Mouse (Mus musculus) lung, postnatal 10 days (tissue): ENCODE measurements at regions not wholly inside any gene's neighbourhood (a gene's known extent, or its start where the extent isn't known, plus 50 kb on each side); places are given as distances from the start of the nearest gene placed in this dataset.
"Not testable (repeated sequence)": the region's sequence is repeated elsewhere in the genome, so short reads cannot be mapped to it uniquely, and the experiment has no call there.

Experiments used
- DNase-seq: peaks from one replicate; pipeline ENCODE4 v3.0.0; 2021

DNA sequence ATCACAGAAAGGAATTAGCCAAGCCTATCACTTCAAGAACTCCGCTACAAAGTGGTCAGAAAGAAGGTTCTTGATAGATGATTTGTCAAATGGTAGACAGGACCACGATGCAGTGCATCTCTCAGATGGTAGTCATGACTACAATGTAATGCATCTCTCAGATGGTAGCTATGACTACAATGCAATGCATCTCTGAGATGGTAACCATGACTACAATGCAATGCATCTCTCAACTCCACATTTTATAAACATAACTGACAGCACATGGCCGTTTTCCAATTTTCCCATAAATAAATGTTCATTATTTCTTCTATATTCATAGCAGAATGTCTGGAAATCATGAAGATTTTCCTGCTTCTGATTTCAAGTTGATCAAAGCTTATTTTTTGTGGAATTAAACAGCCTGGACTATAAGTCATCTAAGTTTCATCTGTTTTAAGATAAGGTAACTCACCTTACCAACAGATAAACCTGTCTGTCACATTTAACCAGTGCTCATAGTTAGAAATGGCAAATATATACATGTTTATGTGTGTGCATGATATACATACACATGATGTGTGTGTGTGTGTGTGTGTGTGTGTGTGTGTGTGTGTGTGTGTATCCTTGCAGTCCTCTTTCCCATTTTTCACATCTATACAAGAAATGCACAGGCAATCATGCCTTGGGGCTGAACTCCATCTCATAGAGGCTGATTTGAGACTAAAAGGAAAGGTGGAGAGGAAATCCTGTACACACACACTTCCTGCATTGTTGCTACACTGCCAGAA, 122.4 kb downstream of the Phf3 start:
- DNase-seq = no peak

DNA sequence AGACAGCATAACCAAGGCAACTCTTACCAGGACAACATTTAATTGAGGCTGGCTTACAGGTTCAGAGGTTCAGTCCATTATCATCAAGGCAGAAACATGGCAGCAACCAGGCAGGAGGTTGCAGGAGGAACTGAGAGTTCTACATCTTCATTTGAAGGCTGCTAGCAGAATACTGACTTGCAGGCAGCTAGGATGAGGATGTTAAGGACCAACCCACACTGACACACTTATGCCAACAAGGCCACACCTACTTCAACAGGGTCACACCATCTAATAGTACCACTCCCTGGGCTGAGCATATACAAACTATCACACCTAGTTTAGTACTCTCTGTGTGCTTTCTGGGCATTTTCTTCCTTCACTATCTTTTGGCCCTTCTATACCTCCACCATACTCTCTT, 131.8 kb downstream of the Phf3 start:
- no peak for DNase-seq

DNA sequence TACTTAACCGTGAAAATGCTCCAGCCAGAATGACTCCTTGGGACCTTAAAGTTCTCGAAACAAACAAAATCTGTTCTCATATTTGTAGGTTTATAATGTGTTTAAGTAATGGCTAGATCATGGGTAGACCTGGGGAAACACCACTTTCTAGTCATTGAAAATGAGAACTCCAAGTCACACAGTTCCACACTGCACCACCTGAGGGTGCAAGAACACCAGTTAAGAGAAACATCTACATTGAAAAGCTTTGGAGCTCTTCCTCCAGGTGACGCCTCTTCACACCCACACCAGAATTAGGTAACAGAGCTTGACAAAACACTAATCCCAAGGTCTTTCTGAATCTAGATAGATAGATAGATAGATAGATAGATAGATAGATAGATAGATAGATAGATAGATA, 132.9 kb downstream of the Phf3 start:
- peak; percentile 45 for DNase-seq

DNA sequence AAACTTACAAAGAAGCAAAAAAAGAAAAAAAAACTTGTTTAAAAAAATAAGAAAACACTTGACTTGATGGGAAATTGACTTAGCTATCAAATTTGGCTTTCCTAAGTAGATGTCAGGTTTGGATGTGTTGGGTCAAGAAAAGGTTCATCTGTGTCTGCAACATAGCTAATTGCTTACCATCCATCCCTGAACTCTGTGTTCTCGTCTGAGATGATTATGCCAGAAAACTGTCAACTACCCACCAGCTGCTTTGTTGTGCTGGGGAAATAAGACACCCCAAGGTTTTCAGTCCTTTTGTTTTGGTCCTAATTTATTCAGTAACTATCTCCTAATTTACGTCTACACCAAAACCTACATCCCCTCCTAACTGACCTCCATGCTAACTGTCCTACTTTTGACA, 152.2 kb downstream of the Phf3 start:
- no peak for DNase-seq

DNA sequence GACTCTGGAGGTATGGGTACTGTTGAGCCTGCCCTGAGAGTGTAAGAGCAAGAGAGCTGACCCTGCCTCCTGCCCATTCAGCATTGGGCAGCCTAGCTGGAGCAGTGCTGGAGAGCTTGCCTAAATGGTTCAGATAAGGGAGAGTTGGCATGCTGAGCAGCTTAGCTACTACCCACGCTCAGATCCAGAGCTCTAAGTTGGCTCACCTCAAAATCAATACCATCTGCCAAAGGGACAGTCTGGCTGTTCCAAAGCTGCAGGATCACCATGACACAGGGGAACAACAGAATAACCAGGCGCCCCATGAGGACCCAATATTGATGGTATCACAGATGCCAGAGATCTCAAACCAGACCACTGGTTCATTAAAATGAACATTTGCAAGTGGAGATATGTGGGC, 152.9 kb downstream of the Phf3 start:
- DNase-seq = no peak

DNA sequence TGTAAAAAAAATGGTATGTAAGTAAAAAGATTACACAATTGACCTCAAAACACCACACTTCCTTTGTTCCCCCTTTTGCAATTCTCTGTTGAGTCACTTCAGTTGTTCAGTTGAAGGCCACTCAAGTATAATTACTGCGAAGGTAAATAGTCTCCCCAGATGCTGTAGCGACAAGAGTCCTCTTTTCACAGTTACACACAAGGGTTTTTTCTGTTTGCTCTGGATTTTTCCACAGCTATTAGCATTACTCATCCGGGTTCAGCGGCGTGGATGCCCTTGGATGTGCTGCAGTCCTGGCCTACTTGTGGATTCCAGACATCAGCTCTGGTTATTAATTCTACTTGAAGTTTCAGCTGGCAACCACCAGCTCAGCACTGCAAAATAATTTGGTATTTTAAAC, 155.1 kb downstream of the Phf3 start:
- peak; percentile 50 for DNase-seq

DNA sequence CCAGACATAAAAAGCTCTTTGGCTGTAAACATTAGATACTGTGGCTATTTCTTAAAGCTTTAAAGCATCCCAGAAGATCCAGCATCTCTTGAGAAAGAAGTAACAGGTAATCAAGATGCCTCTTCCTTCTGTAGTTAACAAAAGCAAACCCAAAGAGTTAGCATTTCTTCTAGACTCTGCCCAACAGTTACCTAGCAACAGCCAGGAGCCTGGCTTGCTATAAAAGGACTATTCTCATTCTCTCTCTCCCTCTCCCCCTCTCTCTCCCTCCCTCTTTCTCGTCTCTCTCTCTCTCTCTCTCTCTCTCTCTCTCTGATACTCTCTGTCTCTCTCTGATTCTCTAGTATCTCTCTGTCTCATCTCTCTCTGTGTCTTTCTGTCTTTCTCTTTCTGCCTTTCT, 157.4 kb downstream of the Phf3 start:
- no peak for DNase-seq

DNA sequence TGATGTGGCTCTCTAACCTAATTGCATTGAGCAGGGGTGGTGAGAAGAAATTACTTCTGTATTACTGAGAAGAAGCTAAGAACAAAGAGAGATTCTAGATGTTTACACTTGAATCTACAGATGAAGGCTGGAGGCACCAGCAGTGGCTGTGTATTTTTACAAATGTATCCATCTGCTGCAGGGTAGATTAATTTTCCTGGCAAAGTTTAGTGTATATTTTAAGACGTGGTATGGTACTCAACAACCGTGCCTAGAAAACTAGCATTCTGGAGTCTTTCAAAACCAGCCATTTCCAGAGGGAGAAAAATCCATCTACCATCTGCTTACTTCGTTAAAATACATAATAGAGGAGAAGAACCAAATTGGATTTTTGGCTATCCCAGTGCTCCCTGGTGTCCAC, 172.6 kb downstream of the Phf3 start:
- no peak for DNase-seq

DNA sequence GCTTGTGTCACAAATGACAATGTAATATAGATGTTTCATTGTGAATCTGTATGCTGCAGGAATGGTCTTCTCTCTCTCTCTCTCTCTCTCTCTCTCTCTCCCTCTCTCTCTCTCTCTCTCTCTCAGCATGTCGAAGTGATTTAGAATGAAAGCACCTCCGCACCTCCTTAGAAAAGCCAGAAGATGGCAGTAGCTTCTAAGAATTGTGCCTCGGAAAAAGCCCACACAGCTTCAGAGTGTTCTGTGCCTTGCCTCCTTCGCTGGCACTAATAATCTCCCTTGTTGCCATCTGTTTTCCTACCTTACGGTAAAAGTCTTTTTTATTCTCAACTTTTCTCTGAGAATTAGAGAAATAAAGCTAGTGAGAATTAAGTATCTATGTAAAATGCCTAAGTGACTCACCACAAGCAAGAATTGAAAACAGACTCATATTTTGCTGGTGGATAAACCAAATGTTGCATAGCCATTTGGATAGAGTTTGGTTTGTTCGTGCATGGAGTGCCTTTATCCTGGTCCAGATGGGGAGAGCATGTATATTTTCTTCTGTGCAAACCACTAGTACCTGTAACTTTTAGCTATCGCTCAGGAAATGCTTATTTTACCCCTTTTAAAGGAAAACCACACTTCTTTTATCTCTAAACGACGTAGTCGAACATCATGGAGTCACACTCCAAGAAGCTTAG, 173.2 kb downstream of the Phf3 start:
- DNase-seq = peak; percentile 18

DNA sequence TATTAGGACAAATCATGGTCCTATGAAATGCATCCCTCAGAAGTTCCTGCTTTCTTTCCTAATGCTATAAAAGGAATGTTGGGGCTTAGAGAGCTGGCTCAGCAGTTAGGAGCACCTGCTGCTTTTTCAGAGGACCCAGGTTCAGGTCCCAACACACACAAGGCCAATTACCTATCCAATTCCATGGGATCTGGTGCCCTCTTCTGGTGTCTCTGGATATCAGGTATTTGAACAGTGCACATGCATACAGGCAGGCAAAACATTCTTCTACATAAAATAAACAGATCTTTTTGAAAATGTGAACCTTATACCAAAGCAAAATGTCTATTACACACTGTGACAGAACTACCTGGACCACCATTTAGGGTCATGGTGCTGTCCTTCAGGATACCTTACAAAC, 177.4 kb downstream of the Phf3 start:
- no peak for DNase-seq

DNA sequence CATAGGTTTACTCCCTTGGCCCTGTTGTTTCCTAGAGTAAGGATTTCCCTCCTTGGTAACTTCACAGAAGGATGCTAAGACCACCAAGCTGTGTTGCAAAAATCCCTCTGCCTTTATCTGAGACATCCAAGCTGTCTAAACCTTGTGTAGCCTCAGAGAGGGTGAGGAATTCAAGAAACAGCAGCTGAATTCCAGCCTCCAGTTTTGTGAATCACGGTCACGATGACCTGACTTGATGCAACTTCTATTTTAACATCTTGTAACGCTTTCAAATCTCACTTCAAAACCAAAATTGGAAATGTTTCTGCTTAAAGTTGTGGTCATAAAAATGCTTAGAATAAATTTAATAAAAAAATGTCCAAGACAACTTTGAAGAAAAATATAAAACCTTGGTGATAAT, 188.4 kb downstream of the Phf3 start:
- DNase-seq = no peak

DNA sequence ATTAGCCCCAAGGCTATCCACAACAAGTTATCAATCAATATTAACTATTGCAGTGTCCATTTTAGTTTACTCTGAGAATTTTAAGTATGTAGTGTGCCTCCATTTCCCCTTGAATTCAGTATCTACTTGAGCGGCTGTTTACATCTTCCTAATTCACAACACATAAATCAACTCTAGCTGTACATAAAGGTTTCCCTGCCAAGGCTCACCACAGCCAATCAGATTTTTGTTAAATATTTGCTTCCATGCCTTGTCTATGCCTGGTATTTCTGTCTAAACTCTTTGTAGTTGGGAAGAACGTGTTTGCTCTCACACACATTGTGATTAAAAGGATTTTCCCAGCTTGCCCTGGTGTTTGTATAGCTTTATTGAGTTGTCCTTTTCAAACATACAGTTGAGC, 189.8 kb downstream of the Phf3 start:
- DNase-seq = no peak

DNA sequence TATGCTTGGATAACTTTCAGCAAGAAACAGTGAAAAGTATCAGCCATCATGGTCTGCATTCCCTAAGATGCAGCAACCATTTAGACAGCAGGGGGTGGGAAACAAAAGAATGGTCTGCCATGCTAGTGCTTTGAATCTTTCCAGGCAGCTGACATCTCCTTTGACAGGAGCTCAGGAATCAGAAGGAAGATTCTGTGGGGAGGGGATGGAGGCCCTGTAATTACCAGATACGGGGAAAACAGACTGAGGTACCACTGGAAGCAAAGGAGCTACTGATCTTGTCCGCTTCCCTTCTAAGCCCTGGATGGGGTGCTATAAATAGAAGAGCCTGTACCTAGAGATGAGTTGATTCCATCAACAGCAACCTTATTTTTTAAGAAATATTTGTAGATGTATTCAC, 233.9 kb downstream of the Phf3 start:
- DNase-seq = no peak

DNA sequence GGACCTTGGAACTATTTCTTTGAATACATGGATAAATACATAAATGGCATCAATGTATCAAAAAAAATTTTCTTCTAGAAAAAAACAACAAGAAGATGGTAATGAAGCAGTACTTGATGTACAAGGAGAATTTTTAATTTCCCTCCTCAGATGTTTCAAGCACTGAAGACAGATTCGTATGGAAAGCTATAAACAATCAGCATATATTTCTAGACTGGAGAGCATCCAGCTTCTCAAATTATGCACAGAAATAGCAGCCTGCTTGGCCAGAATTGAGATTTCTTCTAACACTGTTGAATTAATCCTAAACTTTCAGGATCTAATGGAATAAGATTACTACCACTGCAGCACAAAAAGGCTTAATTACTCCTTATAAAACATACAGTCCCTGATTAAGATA, 241.0 kb downstream of the Phf3 start:
- no peak for DNase-seq

DNA sequence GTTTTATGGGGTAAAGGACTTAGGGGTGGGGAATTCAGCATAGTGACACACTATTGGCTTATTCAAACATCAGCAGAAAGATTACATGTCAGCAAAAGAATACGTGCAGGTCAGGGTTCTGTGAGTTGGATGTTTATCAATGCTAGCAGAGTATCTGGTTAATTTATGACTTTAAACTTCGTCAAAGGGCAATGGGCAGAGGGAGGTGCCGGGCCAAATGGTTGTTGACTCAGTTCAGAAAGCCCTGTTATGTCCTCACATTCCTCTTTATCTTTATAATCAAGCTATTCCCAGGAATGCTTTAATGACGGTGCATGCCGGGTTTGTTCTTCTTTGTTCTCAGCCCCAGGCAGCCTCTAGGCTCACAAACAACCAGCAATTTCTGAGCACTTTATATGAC, 245.9 kb downstream of the Phf3 start:
- DNase-seq = not testable (repeated sequence)

DNA sequence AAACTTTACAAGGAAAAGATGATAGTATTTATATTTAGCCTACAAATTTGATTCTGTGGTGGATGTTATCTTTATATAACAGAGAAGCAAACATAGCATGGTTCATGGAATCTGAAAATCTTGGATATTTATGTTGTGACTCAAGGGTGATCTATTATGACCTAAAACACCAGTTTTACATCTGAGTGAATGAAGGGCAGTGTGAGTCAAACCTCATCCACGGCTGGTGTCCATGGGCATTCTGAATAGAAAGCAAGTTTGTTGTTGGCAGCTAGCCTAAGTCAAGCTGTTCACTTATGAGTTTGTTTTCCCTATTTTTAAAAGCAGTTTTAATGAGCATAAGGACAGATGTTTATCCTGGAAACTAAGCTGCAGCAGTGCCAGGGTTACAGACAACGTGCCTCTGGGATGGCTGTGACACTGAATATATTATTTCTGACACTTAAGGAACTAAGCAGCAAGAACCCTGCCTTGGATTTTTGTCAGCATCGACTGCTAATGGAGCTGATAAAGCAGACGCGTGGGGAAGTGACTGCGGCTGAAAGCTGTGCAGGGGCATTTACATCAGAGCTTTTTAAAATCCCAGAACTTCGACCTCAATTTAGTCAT, 278.5 kb downstream of the Phf3 start:
- no peak for DNase-seq

DNA sequence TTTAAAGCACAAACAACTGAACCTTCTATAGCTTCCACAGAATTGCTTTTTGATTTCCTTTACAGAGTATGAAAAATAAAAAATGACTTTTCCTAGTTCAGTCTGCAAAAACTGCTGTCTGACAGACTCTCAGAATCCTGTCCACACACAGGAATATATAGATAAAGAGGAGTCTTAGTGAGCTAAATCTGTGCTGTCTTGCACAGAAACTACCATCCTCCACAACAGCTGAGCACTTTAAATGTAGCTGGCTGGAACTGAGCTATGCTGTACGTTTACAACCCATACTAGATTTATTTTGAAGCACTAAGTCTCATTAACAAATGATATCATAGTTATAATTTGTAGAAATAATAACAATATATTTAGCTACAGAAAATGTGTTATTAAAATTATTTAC, 279.7 kb downstream of the Phf3 start:
- no peak for DNase-seq

DNA sequence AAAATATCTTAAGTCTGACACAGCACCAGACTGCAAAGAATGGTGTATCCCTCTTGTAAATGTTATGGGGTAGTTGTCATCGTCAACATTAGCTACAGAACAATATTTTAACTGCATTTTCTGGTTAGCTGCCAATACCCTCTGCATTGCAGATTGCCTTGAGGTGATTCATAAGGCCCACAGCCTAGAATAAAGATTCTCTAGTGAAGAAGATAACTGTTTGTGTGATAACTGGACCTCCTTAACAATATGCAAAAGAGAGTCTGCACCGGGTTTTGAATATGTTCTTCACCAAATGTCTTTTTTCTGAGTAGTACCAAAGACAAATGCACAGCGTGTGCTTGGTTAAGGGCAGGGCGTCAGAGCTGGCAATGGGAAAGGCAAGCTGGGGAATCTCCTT, 283.0 kb downstream of the Phf3 start:
- DNase-seq = no peak

DNA sequence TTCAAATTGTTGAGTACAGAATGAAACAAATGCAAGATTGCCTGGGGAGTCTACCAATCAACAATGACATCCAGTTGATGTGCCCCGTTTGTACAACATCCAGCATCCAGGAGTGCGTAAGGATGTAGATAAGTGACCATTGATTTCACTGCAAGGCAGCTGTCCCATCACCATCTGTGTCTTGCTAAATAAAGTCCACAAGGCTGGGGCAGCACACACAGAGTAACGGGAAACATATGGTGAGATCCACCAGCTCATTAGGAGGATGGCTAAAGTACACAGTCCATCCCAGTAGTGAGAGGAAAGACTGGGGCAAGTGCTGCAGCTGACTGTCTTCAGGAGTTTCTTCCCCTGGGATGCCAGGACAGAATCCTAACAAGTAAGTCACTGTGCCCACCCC, 284.8 kb downstream of the Phf3 start:
- no peak for DNase-seq

DNA sequence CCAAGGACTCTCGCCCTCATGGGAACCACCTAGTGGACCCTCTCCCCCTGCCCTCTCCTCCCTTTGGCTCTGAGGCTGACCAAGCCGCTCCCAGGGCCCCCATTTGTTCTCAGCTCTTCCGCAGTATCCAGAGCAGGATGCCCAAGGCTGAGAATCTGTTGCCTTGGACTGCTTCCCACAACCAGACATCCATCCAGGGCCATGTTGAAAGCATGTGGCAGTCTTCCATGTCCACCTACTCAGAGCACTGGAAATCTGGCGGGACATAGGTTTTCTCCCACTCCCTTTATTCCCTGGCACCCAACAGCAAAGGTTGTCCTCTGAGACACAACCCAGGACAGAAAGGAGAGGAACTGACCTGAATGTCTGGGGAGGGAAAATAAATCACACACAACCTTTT, 285.4 kb downstream of the Phf3 start:
- no peak for DNase-seq

DNA sequence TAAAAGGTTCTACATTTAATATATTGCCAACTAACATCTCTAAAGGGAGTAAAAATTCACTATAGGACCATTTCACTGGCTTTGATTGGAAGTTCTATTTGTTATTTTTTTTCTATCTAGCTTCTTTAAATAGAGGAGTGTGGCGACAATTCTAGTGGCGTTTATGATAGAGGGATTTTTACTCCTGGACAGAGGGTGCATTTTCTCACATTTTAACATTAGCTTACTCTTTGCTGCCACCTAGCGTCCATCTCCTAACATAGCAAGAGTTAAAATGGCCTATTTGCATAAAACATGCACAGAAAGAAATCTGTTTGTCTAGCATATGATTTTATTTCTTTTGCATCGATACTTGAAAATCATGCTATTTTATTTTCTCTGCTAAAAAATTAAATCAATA, 288.9 kb downstream of the Phf3 start:
- peak; percentile 22 for DNase-seq

DNA sequence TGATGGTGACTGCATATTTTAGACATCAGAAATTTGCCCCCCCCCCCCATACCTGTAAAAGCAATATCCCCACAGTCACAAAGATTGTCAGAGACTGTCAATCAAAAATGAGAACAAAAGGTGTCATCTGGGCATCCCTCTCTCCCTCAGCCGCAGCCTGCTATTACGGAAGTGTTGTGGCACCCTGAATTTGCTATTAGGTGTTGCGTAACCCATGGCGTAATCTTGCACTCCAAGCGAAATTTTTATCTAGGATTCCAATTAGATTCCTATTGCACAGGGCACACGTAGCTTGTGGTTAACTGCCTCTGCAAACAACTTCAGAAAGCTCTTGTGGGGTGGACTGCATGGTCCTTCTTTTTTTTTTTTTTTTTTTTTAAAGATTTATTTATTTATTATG, 289.9 kb downstream of the Phf3 start:
- no peak for DNase-seq

DNA sequence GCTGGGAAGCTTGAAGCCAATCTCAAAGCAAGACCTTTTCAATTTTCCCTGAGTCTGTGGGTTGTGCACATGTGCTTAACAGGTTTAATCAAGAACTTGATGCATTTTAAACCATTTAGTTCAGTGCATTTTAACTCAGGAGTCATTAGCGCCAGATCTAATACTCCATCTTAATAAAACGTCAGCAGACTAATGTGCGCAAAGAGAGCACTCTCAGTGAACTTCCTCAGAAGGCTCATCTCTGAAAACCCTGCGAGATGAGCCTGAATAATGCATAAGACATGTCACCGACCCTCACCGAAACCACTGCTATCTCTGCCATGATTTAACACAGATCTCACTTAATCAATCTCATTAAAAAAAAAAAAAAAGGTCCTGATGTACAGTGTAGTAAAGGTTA, 309.0 kb downstream of the Phf3 start:
- DNase-seq = no peak

DNA sequence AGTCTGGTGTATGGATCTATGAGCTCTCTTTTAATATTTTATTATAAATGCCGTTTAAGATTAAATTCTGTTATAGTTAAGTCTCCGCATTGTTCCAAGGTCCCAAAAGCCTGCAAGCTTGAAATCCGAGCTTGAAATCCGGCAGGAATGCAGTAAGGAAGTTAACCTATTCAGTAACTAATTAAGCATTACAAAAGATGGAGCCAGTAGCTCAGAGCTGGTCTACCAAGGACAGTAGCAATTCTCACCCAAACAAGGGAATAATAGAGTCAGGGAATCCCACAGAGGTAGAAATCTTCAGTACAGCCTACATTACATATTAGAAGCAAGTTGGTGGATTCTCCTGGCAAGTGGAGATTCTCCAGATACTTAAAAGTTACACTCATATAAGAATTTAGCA, 325.0 kb downstream of the Phf3 start:
- not testable (repeated sequence) for DNase-seq
